Mouse (Mus musculus) CD4-positive, CD25-positive, alpha-beta regulatory T cell, adult 9 weeks (primary cell): ENCODE results near the gene Ttl. TPM values are rescaled to one million over a fixed set of nuclear protein-coding genes. Genes with fewer than 3 reads are reported as not detected.

Experiments
- polyA plus RNA-seq: library from polyadenylated mRNA; unstranded; fragments of 100-300 nt; shearing (Covaris generic); gene quantifications from one replicate; pipeline ENCODE4 v1.2.1, GENCODE M21; 2017

Ttl gene
- polyA plus RNA-seq: 2.4 TPM

DNA sequence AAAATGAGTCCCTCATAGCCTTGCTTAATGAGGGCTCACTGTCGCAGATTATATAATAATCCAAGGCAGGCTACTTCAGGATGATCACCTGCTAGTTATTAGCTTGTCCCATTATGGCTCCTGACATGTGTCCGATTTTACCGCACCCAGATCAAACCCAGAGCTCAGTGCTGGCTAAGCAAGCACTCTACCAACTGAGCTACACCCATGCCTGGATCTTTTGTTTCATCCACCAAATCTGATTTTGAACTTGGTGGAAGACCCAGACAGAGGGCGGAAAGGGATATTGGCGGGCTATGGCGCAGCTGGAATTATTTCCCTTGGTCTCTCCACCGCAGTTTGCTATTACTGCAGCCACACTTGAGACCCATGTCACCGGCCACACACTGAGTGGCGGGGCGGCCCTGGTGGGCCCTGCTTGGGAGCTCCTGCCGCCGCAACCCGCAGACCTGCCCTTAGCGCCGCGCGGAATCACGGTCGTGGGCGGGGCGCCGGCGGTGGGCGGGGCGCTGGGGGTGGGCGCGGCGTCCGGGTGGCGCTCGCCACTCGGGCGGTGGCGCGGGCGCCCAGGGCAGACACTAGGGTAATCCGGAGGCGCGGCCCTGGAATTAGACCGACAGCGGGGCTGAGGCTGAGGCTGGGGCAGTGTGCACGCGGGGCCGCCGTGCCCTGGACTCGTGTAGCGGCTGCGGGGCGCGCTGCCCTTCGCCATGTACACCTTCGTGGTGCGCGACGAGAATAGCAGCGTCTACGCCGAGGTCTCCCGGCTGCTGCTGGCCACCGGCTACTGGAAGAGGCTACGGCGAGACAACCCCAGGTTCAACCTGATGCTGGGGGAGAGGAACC, at the start of gene Ttl:
Gene Ttl (plus strand): TSS at position 506 of the 846 bp plus-strand sequence.

DNA sequence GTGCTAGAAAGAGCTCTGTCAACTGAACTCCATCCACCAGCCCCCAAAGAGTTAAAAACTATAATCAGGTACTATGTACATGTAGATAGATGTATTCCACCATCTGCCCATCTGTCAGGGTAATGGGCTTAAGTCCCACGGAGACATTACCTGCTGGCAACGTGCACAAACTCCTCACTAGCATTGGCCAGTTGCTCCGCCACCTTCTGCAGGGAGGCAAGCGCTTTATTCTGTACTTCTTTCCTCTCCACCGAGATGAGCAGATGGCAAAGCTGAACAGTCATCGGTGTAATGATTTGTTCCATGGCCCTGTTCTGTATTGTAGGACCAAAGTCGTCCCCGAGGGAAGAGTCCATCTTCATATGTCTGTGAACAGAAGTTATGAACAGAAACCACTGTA, 17.9 kb upstream of the Ttl start, which contains the start of gene Vinac1:
Gene Vinac1 (minus strand): TSS at position 362 of the 400 bp plus-strand sequence.

DNA sequence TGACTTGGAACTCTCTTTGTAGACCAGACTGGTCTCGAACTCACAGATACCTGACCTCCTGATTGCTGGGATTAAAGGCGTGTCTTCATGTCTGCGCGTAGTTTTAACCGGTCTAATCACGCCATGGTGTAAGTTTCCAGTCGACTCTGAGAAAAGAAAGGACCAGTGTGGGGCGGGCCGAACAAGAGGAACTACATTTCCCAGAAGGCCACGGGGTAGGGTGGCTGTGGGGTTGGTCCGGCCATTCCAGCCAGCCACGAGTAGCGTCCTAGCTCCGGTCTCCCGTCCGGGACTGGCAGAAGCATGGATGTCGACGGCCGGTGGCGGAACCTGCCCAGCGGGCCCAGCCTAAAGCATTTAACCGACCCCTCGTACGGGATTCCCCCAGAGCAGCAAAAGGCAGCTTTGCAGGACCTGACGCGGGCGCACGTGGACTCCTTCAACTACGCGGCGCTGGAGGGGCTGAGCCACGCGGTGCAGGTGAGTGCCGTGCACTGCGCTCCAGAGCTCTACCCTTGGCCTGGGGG, 35.1 kb downstream of the Ttl start, which contains the start of gene Polr1b:
Gene Polr1b (plus strand): TSS at position 212 of the 527 bp plus-strand sequence.

DNA sequence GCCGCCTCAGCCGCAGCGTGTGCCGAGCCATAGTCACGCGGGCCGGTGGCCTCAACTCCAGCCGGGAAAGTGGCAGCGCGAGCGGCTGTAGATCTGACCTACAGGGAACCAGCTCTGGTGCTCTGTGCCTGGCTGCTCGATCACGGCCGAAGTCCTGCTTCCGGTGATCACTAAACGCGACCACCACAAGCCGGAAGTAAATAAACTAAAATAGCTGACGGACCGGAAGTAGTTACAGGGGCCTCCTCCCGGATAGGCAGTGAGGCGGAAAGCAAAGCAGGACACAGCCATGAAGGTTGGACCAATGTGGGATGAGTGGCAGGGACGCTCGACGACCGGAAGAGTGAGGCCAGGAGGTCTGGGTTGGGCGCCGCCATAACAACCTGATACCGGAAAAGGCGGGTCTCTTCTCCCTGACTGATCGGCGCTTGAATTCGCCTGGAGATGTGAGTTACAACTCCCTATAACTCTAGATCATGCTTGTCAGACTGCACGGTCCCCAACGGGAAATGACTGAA, 63.7 kb downstream of the Ttl start, which contains the start of gene Chchd5:
Gene Chchd5 (plus strand): TSS at position 289 of the 518 bp plus-strand sequence.

Other genes with a start within 250 kb of the Ttl start
- 30.2 TPM for gene Tmem87b, start 247.8 kb upstream of the Ttl start, polyA plus RNA-seq
- gene Fbln7, start 203.0 kb upstream of the Ttl start, polyA plus RNA-seq: not detected
- gene Zc3h8, start 121.9 kb upstream of the Ttl start, polyA plus RNA-seq: 12.3 TPM
- gene Zc3h6, start 98.5 kb upstream of the Ttl start, polyA plus RNA-seq: 6.8 TPM
- 1.6 TPM for gene Gm10762, start 98.2 kb upstream of the Ttl start, polyA plus RNA-seq
- gene Vinac1, start 17.8 kb upstream of the Ttl start, polyA plus RNA-seq: 0.09 TPM
- 41.1 TPM for gene Polr1b, start 35.1 kb downstream of the Ttl start, polyA plus RNA-seq
- gene Chchd5, start 63.8 kb downstream of the Ttl start, polyA plus RNA-seq: 27.8 TPM
- 80.7 TPM for gene Slc20a1, start 132.8 kb downstream of the Ttl start, polyA plus RNA-seq
- gene Ckap2l, start 231.3 kb downstream of the Ttl start, polyA plus RNA-seq: 2.6 TPM
- 0.27 TPM for gene Il1a, start 244.0 kb downstream of the Ttl start, polyA plus RNA-seq